Mouse (Mus musculus): ENCODE results near the gene 4930513O06Rik.

DNA sequence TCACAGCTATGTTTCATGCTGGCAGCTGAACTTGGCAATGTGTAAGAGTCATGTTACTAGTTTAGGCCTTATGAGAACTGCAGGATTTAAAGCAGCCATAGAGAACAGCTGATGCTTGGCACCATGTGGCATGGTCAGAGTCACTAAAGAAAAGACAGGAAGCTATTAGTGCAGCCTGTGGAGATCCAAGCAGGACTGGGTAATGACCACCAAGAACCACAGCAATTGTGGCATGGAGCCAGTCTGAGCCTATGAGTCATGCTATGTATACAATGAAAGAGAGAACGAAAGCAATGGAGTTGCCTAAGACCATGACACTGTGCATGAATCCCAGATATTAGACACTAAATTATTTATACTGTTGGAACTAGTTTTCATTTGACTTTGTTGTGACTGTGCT is 34.1 kb upstream of the 4930513O06Rik start:
- TF ChIP-seq MAFK (IDR thresholded peaks at IDR 0.05; ENCODE audit: insufficient read depth, low read depth, low read length) (no peak), CHD2 (IDR thresholded peaks at IDR 0.05; ENCODE audit: low read depth, low read length) (no peak), ZNF384 (IDR thresholded peaks at IDR 0.05; ENCODE audit: low read depth, low read length) (no peak)

Measured in ES-E14 (cell line).